Mouse (Mus musculus) kidney, adult 2 months (tissue): ENCODE measurements around the gene Rgs12.

Experiments used
- CTCF ChIP-seq: fragments of 200-500 bp; conservative IDR thresholded peaks from 2 replicates; pipeline ENCODE4 v1.5.1; 2011; ENCODE audit warnings: low read depth, mild to moderate bottlenecking, control low read depth, low read length, moderate library complexity, mixed read lengths; ENCODE audit not compliant: insufficient read depth, insufficient read length
- POLR2A ChIP-seq: fragments of 200-500 bp; IDR thresholded peaks from one replicate; pipeline ENCODE4 v1.6.1; 2011; ENCODE audit warnings: low read depth, low read length, control low read depth

GRCm38 (mm10) chr5:34943428-34943827 is 5.8 kb upstream of the Rgs12 start:
- TF ChIP-seq CTCF (no peak), POLR2A (no peak)
